Mouse (Mus musculus) urinary bladder, adult 18-20 months (tissue): ENCODE data around the gene Klhl12.
A peak's percentile ranks its signal among the peaks of the same experiment; 100 is the strongest.
"Not testable (repeated sequence)": the region's sequence is repeated elsewhere in the genome, so short reads cannot be mapped to it uniquely, and the experiment has no call there.

ENCODE experiments used
- DNase-seq, 2 experiments: peaks; one replicate each; pipeline ENCODE4 v3.0.0; 2022; ENCODE audit warnings: low spot score in 2 of 2, mixed read lengths in 2 of 2

Gene Klhl12

GRCm38 (mm10) chr1:134448537-134448936 is 6.8 kb upstream of the Klhl12 start:
- not testable (repeated sequence) for DNase-seq

GRCm38 (mm10) chr1:134450201-134450600 is 5.1 kb upstream of the Klhl12 start:
- DNase-seq, result no peak

GRCm38 (mm10) chr1:134450986-134451385 is 4.3 kb upstream of the Klhl12 start:
- peak in 1 of 2 experiments; percentile 35 for DNase-seq

GRCm38 (mm10) chr1:134456060-134456459 is 729 bp downstream of the Klhl12 start:
- no peak for DNase-seq

GRCm38 (mm10) chr1:134458139-134458727 is 2.9 kb downstream of the Klhl12 start:
- no peak for DNase-seq

GRCm38 (mm10) chr1:134460294-134461284 is 5.3 kb downstream of the Klhl12 start:
- DNase-seq, result no peak

- DNase-seq, result no peak
These were observed 29.3 kb downstream of the Klhl12 start for GRCm38 (mm10) chr1:134484623-134485022.

GRCm38 (mm10) chr1:134490903-134491801 is 35.8 kb downstream of the Klhl12 start:
- no peak for DNase-seq

GRCm38 (mm10) chr1:134492276-134492675 is 36.9 kb downstream of the Klhl12 start:
- no peak for DNase-seq

GRCm38 (mm10) chr1:134493496-134493895 is 38.2 kb downstream of the Klhl12 start:
- DNase-seq, result no peak

GRCm38 (mm10) chr1:134493956-134494355 is 38.6 kb downstream of the Klhl12 start:
- no peak for DNase-seq

- peak; percentile 97 to 98 for DNase-seq
These were observed 39.3 kb downstream of the Klhl12 start, which contains the start of gene Rabif for GRCm38 (mm10) chr1:134494428-134495215. Gene Rabif, plus strand, starts transcription at chr1:134494648.

GRCm38 (mm10) chr1:134495216-134495539 is 39.8 kb downstream of the Klhl12 start:
- DNase-seq, result no peak

GRCm38 (mm10) chr1:134495991-134496390 is 40.7 kb downstream of the Klhl12 start:
- no peak for DNase-seq

GRCm38 (mm10) chr1:134500916-134501315 is 45.6 kb downstream of the Klhl12 start:
- DNase-seq, result no peak

- DNase-seq, result no peak
These were observed 50.9 kb downstream of the Klhl12 start for GRCm38 (mm10) chr1:134506201-134506600.

- no peak for DNase-seq
These were observed 54.7 kb downstream of the Klhl12 start for GRCm38 (mm10) chr1:134510018-134510417.

- DNase-seq, result no peak
These were observed 56.9 kb downstream of the Klhl12 start for GRCm38 (mm10) chr1:134512183-134512582.

- DNase-seq, result no peak
These were observed 57.3 kb downstream of the Klhl12 start for GRCm38 (mm10) chr1:134512584-134512983.

- peak; percentile 60 to 71 for DNase-seq
These were observed 58.1 kb downstream of the Klhl12 start for GRCm38 (mm10) chr1:134513312-134513860.
